Mouse (Mus musculus): ENCODE measurements around the gene Sohlh1.
"Not testable (repeated sequence)": the region's sequence is repeated elsewhere in the genome, so short reads cannot be mapped to it uniquely, and the experiment has no call there.

The Sohlh1 gene

DNA sequence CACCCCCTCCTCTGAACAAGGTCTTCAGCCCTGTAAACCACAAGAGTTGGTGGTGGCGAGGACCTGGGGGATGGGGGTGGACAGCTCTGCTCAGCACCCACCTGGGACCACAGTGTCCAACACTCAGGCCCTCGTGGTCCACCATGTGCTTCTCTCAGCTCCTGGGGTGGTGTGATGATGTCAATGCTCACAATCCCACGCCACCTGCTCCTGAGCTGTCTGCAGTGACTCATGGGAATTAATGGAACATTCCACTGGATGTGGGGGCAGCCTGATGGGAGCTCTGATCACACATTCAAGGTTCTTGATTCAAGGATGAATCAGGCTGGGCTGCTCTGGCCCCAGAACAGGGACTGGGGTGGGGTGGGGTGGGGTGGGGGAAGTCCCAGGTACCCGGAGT lies 4.9 kb downstream of the Sohlh1 start:
- peak in 1 of 2 experiments; percentile 37 for DNase-seq (ENCODE audit: low spot score in 2 of 2)

DNA sequence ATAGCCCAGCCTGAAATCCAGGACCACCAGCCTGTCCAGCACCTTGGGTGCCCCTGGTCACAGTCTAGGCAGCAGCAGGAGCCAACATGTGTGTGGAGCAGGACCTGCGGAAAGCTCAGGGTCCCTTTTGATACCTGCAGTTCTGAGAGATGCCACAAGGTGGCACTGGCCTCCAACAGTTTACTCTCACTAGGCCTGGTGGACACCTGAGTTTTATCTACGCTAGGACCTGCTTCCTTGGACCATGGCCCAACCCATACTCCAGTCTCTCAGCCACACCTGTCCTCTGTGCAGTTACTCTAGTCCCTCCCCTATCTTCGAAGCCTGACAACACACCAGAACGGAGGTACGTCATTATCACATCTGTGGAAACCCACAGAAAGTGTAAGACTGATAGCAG lies 10.8 kb downstream of the Sohlh1 start:
- DNase-seq (ENCODE audit: low spot score in 2 of 2): peak; percentile 58 to 67

DNA sequence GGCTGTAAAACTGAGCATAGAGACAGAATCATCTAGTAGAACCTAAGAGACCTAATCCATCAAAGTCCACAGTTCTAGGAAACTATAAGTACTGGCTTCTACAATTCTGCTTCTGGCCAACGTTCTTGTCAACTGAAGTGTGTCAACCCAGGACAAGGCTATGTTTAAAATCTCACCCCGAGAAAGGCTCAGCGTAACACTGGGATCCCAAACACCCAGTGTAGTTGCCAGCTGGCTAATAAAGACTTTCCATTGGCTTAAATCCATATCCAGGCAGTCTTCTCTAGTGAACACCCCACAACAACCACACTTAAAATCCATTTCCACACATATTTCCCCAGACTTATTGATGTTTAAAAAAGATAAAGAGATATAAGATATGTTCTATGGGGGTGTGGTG lies 16.3 kb downstream of the Sohlh1 start:
- DNase-seq (ENCODE audit: low spot score in 2 of 2): no peak

DNA sequence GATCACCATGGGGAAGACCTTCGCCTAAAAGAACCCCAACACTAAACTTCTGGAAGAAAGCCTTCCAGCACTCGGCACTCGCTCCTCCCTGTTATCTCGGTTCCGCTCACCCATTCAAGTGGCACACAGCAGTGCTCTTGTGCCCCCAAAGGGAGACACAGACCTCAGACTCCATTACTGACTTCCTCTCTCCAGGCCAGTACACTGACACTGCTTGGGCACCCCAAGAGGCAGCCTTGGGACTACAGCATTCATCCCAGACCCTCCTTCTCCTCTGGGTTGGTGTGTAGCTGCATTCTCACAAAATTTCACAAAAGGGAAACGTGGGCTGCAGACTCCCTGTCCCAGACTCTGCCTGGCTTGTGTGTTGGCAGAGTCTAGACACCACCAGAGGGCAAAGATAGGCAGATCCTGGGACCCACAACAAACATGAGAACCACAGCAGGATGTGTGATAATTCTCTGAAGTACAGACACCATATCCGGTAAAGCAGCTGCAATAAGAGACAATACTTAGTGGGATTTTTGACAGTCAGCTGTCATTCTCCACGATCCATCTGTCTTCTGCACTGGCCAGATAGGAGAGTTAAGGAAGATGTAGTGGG lies 18.6 kb downstream of the Sohlh1 start:
- DNase-seq (ENCODE audit: low spot score in 2 of 2): no peak

DNA sequence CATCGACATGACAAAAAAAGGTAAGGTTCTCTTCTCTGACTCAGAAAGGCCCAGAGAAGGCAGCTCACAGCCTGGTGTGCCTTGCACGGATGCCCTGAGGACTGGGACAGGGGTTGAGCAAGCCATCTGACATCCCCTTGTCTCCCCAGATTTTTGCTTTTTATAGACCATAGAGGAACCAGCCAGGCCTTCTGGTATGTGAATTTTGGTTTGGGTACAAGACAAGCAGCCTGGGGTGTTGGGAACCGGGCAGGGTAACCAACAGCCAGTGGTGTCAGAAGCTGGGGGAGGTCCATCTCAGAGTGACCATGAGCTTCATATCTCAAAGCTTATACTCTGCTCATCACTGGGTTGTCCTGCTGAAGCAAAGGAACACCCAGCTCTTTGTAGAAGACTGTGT lies 22.3 kb downstream of the Sohlh1 start:
- no peak for DNase-seq (ENCODE audit: low spot score in 2 of 2)

DNA sequence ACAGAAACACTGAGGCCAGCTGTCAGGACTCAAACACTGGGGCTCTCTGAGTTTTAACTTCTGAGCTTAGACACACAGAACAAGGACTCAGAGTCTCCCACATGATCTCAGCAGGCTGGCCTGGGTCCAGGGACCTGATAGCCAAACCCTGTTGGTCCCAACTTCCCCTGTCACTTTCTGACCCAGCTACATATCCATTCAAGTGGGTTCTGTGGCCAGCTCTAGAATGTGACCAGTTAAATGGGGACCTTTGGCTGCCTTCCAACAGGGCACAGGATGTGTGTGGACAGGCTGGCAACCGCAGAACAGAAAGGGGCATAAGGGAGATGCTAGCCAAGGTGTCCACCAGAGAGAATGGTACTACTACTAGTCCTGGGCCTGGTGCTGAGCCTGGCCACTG lies 24.2 kb downstream of the Sohlh1 start, which contains the start of gene Lcn9:
TSS of gene Lcn9 (plus strand) at position 348 of the 400 bp plus-strand sequence.
- DNase-seq (ENCODE audit: low spot score in 2 of 2): no peak

DNA sequence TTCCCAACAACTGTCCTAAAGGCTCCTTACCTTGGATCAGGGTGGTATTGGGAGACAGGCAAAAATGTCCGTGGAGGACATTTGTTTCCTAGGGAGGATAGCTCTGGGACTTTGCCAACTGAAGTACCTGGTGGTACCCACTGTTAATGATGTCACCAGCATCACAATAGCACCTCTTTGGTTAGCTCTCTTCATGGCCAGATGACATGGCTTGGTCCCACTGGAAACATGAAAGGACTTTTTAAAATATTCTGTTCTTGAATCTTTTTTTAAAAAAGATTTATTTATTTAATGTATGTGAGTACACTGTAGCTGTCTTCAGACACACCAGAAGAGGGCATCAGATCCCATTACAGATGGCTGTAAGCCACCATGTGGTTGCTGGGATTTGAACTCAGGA lies 31.3 kb downstream of the Sohlh1 start, which contains the start of gene Glt6d1:
TSS of gene Glt6d1 (minus strand) at position 101 of the 400 bp plus-strand sequence.
- DNase-seq (ENCODE audit: low spot score in 2 of 2): not testable (repeated sequence)

DNA sequence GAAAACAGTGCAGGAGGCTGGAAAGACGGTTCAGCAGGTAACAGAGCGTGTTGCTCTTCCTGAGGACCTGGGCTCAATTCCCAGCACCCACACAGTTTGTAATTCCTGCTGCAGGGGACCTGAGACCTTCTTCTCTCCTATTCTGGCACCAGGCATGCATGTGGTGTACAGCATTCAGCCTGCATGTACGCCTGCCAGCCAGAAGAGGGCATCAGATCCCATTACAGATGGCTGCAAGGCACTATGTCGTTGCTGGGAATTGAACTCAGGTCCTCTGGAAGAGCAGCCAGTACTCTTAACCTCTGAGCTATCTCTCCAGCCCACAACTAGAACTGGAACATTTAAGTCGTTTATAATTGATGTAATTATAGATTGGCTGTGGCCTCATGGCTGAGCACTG lies 33.7 kb downstream of the Sohlh1 start:
- no peak for DNase-seq (ENCODE audit: low spot score in 2 of 2)

DNA sequence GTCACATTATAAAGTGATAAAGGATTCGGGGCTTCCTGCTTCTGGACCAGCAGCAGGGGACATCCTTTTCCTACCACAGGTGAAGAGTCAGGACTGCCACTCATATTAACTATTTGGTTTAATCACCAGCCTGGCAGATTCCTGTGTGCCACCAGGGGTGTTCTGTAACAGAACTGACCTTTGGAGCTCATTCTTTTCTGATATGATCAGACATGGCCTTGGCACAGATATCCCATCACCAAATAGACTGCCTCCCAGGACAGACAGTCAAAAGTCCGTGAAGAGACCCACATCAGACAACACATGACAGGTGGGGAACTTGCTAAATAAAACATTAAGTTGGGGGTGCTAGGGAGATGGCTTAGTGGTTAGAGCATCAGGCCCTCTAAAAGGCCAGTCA lies 35.3 kb downstream of the Sohlh1 start:
- no peak for DNase-seq (ENCODE audit: low spot score in 2 of 2)

DNA sequence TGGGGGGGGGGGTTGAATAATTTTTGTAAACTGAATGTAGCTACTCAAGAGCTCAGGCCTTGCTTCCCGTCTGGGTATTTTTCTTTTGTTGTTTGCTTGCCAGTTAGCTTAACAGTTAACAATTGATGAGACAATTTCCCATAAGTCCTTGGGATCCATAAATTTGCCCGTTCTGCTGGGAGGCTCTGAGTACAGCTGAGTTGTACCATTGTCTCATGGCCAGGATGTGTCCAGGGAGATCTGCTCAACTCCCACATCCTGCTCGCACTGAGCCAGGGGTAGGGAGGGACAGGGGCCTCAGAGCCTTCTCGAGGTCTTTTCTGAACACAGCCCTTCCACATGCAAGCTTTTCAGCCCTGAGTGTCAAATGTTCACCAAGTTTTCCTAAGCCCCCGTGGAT lies 49.0 kb downstream of the Sohlh1 start:
- DNase-seq (ENCODE audit: low spot score in 2 of 2): no peak

DNA sequence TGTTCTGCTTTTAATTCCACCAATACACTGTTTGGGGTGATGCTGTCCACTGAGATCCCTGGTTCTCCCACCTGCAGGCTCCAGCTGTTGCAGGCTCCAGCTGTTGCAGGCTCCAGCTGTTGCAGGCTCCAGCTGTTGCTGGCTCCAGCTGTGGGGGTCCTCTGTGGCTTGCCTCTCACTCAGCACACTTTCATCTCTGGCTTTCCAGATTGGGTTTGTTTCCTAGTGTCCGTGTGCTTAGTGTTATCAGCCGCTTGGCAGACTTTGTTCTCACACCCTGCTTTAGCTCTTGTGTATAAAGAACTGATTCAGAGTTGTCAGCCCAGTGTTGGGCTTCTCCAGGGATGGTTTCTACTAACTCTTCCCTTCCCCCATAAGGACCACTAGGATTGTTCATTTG lies 49.4 kb downstream of the Sohlh1 start:
- DNase-seq (ENCODE audit: low spot score in 2 of 2): no peak
